Mouse (Mus musculus) gastrocnemius, postnatal 14 days (tissue): ENCODE results near the gene Gabbr2. TPM values are rescaled to one million over a fixed set of nuclear protein-coding genes. Genes with fewer than 3 reads are reported as not detected.

Experiments used
- DNase-seq: peaks from one replicate; pipeline ENCODE4 v3.0.0; 2021; ENCODE audit warnings: mixed read lengths
- intact Hi-C: fragments of 180-260 bp; cut with DNase I; formaldehyde crosslinking; loops from one replicate; pipeline ENCODE4 v1.15.1; 2025; ENCODE audit warnings: low total_unique reads
- total RNA-seq, 2 experiments: library from RNA; stranded (reverse); gene quantifications; 2 replicates each; pipeline ENCODE4 v1.2.3; 2021

Gene Gabbr2
- total RNA-seq, 2 experiments from 2014 or later: 0.14 to 0.20 TPM

DNA sequence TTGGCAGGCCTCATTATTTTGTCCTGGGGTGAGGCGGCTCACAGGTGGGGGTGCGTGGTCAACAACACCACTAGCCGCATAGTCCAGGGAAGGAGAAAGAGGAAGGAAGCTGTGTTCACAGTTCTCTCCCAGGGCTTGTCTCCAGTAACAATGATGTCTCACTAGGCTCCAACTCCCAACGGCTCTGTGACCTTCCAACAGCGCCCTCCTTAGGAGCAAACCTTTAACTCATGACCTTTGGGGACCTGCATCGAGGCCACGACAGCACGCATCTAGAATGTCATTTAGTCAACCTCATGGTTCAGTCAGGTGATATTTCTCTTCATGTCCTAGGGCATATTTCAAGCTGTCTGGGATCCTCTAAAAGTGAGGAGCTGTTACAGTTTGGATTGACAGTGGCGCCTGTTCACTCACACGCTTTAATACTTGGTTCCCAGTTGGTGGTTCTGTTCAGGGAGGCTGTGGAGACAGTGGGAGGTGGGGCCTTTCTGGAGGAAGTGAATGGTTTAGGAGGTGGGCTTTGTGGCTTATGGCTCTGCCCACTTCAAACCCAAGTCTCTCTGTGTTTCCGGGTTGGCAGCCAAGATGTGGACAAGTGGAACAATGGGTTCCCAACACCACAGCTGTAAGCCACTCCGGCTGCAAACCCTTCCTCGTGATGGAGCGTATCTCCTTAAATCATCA is 200.3 kb downstream of the Gabbr2 start:
- no peak for DNase-seq
- intact Hi-C loops: no loop called here

DNA sequence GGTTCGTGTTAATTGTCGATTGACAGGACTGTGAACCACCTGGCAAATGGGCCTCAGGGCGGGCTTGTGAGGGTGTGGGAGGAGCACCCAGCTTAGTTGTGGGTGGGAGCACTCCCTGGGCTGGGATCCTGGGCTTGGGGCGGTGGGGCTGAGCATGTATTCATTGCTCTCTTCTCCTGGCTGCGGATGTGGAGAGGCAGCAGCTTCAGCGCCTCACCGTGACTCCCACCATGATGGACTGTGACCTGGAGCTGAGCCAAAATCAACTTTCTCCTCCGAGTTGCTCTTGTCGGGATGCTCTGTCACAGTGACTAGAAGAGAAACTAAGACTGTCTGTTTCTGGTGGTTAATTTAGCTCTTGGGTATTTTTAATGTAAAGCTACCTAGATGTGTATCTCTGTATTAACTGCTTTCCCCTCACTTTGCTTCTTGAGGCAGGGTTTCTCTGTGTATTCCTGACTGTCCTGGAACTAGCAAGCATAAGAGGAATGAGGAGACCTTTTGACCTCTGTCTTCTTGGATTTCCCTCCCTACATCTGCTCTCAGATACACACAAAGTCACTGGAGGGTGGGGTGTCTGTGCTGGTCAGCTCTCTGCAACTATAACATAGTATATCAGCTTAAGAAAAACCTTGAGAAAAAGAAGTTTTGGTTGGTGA is 200.9 kb downstream of the Gabbr2 start:
- intact Hi-C loops: no loop called here
- DNase-seq: no peak

DNA sequence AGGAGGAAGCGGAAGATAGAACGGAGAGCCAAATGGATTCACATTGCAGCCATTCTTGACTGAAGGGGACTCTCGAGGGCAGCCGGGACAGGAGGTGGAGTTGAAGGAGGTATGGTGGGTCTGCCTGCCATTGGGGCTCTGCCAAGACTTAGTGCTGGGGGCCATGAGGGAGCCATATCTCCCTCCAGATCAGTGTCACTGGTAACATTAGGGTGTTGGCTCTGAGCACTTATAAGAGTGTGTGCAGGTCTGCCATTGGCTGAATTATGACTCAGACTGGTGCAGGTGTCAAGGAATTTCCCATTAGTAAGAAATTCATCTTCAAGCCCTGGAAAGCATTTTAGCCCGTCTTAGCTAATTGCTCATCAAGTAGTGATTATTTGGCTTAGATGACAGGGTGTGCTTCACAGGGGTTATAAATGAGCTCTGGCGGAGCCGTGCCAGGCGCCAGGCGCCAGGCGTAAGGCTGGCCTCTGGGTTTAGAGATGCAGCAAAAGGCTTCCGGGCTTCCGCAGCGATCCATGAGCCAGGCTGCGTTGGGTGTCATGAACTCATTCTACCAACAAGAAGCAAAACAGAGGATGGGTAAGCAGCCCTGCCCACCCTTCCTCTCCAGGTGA is 207.1 kb downstream of the Gabbr2 start:
- no peak for DNase-seq
- intact Hi-C loops: no loop called here

DNA sequence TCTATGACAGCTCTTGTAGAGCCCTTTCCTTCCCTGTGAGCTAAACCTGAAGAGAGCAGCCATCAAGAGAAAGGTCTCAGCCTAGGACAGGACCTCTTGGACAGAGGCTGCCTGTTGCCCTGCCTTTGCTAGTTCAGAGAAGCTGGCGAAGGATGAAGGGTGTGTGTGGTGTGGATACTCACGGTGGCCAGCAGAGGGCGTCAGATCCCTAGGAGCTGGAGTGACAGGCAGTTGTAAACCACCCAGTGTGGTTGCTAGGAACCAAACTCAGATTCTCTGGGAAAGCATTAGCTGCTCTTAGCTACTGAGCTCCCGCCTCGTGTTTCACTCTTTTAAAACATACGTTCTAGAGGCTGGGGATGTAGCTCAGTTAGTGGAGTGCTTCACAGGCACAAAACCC is 210.6 kb downstream of the Gabbr2 start:
- intact Hi-C loops: no loop called here
- no peak for DNase-seq

DNA sequence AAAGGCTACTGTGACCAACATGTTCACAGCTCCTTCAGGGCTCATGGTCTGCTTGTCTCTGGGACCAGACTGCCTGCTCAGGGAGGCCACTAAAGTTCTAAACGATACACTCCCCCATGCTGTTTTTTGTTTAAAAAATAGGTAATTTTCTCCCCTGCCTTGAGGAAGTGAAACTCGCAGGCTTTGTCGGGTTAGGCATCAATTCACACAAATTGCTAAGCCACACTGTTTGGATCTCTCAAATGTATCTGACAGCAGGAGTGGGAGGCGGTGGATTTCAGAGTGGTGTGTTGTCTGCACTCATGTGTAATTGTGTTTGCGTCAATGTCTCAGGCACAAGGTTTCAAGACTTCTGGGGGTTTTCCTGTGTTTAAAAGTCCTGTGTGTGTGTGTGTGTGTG is 215.7 kb downstream of the Gabbr2 start:
- intact Hi-C loops: no loop called here
- no peak for DNase-seq

- no peak for DNase-seq
- intact Hi-C loops: no loop called here
These were observed 217.0 kb downstream of the Gabbr2 start for GRCm38 (mm10) chr4:46774652-46775051.

DNA sequence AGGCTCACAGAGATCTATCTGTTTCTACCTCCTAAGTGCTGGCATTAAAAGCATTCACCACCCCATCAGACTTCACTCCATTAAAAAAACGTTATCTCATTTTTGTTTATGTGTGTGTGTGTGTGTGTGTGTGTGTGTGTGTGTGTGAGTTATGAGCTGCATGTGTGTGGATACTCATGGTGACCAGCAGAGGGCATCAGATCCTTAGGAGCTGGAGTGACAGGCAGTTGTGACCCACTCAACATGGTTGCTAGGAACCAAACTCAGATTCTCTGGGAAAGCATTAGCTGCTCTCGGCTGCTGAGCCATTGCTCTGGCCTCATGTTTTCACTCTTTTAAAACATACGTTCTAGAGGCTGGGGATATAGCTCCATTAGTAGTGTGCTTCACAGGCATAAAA is 218.4 kb downstream of the Gabbr2 start:
- DNase-seq: no peak
- intact Hi-C loops: no loop called here

DNA sequence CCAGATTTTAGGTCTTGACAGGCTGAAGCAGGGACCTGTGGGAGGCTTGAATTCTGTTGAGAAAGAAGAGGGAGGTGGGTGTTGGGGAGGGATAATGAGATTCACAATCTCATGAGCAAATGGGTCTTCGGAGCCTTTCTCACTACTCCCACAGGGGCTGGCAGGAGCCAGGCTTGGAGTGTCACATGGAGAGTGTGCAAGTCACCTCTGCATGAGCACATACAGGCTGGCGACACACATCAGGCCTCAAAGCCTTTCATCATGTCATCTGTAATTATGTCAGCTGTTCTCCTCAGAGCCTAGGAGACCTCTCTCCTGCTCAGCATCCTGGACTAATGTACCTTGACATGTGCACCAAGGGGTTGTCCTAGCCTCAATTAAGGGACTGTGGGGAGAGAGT is 219.1 kb downstream of the Gabbr2 start:
- no peak for DNase-seq
- intact Hi-C loops: no loop called here

- intact Hi-C loops: no loop called here
- DNase-seq: no peak
These were observed 220.6 kb downstream of the Gabbr2 start for GRCm38 (mm10) chr4:46771116-46771515.

GRCm38 (mm10) chr4:46770635-46771034 is 221.0 kb downstream of the Gabbr2 start:
- intact Hi-C loops: no loop called here
- DNase-seq: no peak

- intact Hi-C loops: no loop called here
- no peak for DNase-seq
These were observed 221.6 kb downstream of the Gabbr2 start for GRCm38 (mm10) chr4:46770090-46770489.

DNA sequence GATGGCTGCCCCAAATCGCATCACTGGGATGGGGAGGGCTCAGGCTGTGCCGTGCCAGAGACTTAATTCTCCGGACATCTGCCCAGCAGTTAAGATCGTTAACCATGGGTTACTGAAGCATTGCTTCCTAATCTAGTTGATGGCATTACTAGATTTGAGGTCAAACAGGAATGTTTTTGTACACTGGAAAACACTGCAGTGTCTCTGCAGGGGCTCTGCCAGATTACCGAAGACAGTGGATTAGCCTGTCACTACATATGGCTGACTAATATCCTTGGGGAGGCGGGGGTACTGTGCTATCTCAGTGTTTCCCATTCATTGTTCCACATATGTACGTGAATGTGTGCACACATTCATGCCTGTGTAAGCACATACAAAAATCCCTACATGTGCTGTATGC is 225.3 kb downstream of the Gabbr2 start:
- intact Hi-C loops: no loop called here
- DNase-seq: no peak

GRCm38 (mm10) chr4:46759838-46760237 is 231.8 kb downstream of the Gabbr2 start:
- intact Hi-C loops: no loop called here
- DNase-seq: no peak

DNA sequence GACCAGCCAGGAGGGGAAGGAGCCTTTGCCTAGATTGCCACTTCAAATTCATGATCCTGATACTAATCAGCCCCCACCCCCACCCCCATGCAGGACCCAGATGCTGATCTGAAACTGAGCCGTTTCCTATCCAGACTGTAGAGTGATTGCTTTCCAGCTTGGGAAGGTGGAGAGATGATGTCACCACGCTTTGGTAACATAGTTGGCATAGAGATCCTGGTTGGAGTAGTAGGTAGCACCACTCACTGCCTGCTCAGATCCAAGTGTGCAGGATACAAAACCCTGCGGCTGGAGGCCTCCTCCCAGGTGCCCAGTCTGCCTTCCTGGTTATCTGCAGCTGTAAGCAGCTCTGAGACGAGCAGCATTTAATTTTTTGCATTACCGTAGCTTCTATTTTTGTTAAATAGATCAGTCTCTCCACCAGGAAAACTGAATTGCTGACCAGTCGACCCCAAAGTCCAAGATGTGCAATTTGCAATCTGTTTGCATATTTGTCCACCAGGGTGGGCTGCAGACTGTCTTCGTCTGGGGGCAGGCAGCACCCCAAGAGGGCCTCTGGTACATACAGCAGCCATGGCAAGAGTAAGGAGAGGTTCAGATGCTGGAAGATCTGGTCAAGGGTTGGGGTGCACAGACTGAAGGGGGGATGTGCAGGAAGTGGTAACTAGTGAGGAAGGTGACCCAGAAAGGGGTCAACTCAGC is 233.2 kb downstream of the Gabbr2 start:
- intact Hi-C loops: no loop called here
- no peak for DNase-seq

- intact Hi-C loops: no loop called here
These were observed 237.1 kb downstream of the Gabbr2 start for GRCm38 (mm10) chr4:46754407-46755194.

DNA sequence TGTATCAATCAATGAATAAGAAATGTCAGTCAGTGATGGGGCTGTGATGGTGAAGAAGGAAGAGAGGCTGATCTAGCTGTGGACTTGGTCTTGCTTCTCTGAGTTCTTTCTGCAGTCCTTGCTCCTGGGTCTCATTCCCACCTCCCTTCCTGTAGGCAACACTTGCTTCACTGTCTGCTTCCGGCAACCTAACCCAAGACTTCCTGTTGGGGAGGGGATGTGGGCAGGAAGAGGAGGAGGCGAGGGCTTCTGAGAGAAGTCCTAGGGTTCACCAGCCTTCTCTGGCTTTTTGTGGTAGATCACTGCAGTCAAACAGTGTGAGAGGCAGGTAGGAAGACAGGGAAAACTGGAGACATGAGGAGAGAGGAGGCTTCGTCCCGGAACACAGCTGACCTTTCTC is 239.4 kb downstream of the Gabbr2 start:
- intact Hi-C loops: no loop called here
- DNase-seq: no peak

More at GRCm38 (mm10) chr4:46754407-46755194, 237.1 kb downstream of the Gabbr2 start:
- no peak for DNase-seq

DNA sequence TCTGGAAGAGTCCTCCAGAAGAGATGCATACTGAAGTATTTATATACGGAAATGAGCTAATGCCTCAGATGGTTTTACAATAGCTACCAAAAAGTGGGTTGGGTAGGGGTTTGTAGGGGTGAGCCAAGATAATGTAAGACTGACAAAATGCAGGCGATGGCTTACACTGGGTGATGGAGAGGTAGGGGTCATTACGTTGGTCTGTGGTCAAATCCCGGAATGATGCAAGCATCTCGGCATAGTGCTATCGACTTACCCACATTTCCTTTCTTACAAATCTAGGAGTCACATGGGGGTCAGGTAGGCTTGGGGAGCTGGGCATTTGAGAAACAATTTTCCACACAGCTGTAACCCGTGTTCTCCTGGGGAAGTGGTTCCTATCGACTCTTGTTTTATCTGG is 242.7 kb downstream of the Gabbr2 start:
- intact Hi-C loops: no loop called here
- no peak for DNase-seq

DNA sequence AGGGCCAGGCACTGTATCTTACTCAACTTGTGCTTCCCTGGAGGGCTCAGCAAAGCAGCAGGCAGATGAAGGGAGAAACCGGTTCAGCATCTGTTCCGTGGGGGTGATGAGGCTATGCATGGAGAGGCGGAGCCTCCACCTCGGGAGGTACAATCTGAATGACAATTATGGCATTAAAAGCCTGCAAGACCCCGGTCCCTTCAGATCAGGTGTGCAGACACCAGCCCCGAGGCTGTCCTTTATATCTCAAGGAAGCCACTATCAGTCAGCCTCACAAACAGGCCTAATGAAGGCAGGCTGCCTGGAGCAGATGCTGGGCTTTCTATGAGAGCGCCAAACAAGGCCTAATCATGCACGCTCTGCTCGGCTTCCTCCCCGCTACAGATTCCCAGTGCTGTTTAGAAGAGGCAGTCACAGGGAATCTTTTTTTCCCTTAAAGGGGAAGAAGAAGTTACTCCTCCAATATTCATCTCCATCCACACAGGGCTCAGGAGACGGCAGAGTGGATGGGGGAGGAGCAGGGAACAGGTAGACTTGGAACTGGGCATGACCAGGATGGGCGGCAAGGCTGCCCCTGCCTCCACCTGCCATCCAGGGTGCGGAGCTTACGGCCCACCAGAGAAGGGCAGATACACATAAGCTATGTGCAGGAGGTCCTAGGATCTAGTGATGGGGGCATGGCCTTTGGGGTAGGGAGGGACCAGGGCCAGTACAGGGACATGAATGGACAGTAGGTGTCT is 244.5 kb downstream of the Gabbr2 start:
- intact Hi-C loops: no loop called here
- no peak for DNase-seq

DNA sequence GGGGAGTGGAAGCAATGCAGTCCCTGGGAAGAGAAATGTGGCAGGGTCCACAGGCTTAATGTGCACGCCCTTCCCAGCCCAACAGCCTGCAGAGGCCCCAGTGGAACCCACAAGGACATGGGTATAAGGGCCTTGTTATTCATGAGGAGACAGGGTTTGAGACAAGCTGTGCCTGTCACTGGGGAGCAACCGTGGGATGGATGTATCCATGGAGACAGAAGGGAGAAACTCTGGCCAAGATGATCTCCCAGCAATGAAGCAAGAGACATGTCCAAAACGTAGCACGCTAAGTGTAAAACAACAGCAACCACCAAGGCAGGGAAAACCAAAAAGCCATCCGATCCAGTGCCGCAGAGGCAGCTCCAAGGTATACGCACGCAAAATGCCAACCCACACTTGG is 246.1 kb downstream of the Gabbr2 start:
- intact Hi-C loops: no loop called here
- no peak for DNase-seq
